Mouse (Mus musculus): ENCODE results near the gene Gm21190.
"Not testable (repeated sequence)": the region's sequence is repeated elsewhere in the genome, so short reads cannot be mapped to it uniquely, and the experiment has no call there.

GRCm38 (mm10) chr5:15508460-15509451 is 20.3 kb downstream of the Gm21190 start:
- peak; percentile 41 for TF ChIP-seq CTCF (IDR thresholded peaks at IDR 0.05; ENCODE audit: low read depth)
- TF ChIP-seq EP300 (IDR thresholded peaks at IDR 0.05; ENCODE audit: low read depth), result not testable (repeated sequence)
